13 mouse cellular contexts compared by ENCODE assay signal in the genomic region with DNA sequence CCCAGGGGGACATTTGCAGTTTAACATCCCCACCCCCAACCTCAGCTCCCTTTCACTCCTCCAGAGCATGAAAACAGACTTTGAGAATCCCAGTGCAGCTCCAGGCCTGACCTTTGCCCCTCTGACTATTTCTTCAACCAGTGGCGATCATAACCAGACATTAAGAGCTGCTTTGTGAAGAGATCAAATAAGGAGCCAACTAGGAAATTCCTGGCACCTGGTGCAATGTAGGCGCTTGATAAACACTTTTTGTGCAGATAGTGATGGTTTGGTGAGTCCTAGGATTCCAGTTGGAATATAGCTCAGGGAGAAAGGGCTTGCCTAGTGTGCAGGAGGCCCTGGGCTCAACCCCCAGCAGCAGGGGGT. TPM values are rescaled to one million over a fixed set of nuclear protein-coding genes. Genes with fewer than 3 reads are reported as not detected.
A peak's percentile ranks its signal among the peaks of the same experiment; 100 is the strongest.
DNase-seq lines count a peak whose midpoint lies in the region; ATAC-seq and TF ChIP-seq lines count a peak whose summit lies in the region.
"Had no signal": no experiment of that assay in that cellular context is flagged by ENCODE, and none has a peak within 500 bp of the region (broad histone marks: within the 10 kb centered on the region; RNA-seq: fewer than 3 reads in every experiment).

No protein-coding gene starts in this region.

- TF ChIP-seq EP300 in heart, postnatal 0 days (IDR thresholded peaks at IDR 0.05; ENCODE audit: low read depth) = no peak
- no peak for TF ChIP-seq EP300 in CH12.LX (IDR thresholded peaks at IDR 0.05; ENCODE audit: low read length)

- WGBS in heart, postnatal 0 days = 44% methylated on average over 2 of the region's 2 CpGs
- 46% methylated on average over 2 of the region's 2 CpGs for WGBS in heart, embryonic 11.5 days (ENCODE audit: insufficient replicate concordance)

- H3K79me2 ChIP-seq in CH12.LX (replicated peaks; ENCODE audit: control insufficient read depth, extremely low read depth, insufficient read depth, poor library complexity, severe bottlenecking) = no peaks in the 10 kb centered on the region

- H3K27ac ChIP-seq in heart, postnatal 0 days (ENCODE audit: low read depth) = peak overlapping the region; percentile 49
- no peak overlapping the region for H3K27ac ChIP-seq in heart, embryonic 11.5 days (ENCODE audit: low read depth, low read length)
- no peak overlapping the region for H3K27ac ChIP-seq in CH12.LX (ENCODE audit: insufficient read depth, low read depth)

- no peaks in the 10 kb centered on the region for H3K27me3 ChIP-seq in heart, postnatal 0 days (ENCODE audit: control insufficient read depth, insufficient read depth, low read length)
- H3K27me3 ChIP-seq in heart, embryonic 11.5 days (ENCODE audit: control insufficient read depth, insufficient read depth, low read length) = no peaks in the 10 kb centered on the region
- no peaks in the 10 kb centered on the region for H3K27me3 ChIP-seq in CH12.LX (replicated peaks)

- ATAC-seq in heart, postnatal 0 days (ENCODE audit: insufficient read depth, low read depth) = no peak
- ATAC-seq in heart, embryonic 11.5 days (replicated peaks; ENCODE audit: insufficient number of reproducible peaks, low FRiP score, low TSS enrichment) = no peak
- ATAC-seq in megakaryocyte progenitor cell, adult 5-6 weeks (replicated peaks; ENCODE audit: poor library complexity) = no peak
- no peak for ATAC-seq in cerebellum, adult (ENCODE audit: insufficient number of reproducible peaks, low FRiP score, low TSS enrichment)
- ATAC-seq: inflammation-experienced regulatory T-cells, adult 6 months had no signal

- H3K9me3 ChIP-seq in heart, postnatal 0 days (replicated peaks; ENCODE audit: control insufficient read depth, low read length) = no peaks in the 10 kb centered on the region
- no peaks in the 10 kb centered on the region for H3K9me3 ChIP-seq in heart, embryonic 11.5 days (replicated peaks; ENCODE audit: control insufficient read depth, low read length)
- no peaks in the 10 kb centered on the region for H3K9me3 ChIP-seq in CH12.LX (replicated peaks; ENCODE audit: low read length)

- H3K4me2 ChIP-seq in heart, postnatal 0 days (ENCODE audit: low read depth, low read length) = no peak overlapping the region
- H3K4me2 ChIP-seq in heart, embryonic 11.5 days = no peak overlapping the region
- no peak overlapping the region for H3K4me2 ChIP-seq in CH12.LX (ENCODE audit: insufficient read depth, low read depth, poor library complexity, severe bottlenecking)

- TF ChIP-seq POLR2A in CH12.LX (IDR thresholded peaks at IDR 0.05; ENCODE audit: low read depth, low read length) = no peak

- TF ChIP-seq RAD21 in CH12.LX (IDR thresholded peaks at IDR 0.05; ENCODE audit: low read depth, low read length) = no peak

- TF ChIP-seq CTCF in heart, postnatal 0 days (IDR thresholded peaks at IDR 0.05; ENCODE audit: low read depth) = no peak
- TF ChIP-seq CTCF in CH12.LX (conservative IDR thresholded peaks at IDR 0.05 in 1 of 2, IDR thresholded peaks at IDR 0.05 in 1 of 2; ENCODE audit: low read depth in 2 of 2, low read length in 2 of 2) = no peak

- H3K4me3 ChIP-seq in heart, postnatal 0 days (ENCODE audit: low read depth, low read length) = no peak overlapping the region
- H3K4me3 ChIP-seq in heart, embryonic 11.5 days (ENCODE audit: low read depth, low read length) = no peak overlapping the region
- no peak overlapping the region for H3K4me3 ChIP-seq in CH12.LX (replicated peaks in 1 of 3; ENCODE audit: low read depth in 2 of 3, low read length in 2 of 3, poor library complexity in 1 of 3)
- H3K4me3 ChIP-seq: myocyte had no signal

- peaks cover 21% of the 10 kb centered on the region for H3K4me1 ChIP-seq in heart, postnatal 0 days (ENCODE audit: control insufficient read depth, insufficient read depth)
- H3K4me1 ChIP-seq in heart, embryonic 11.5 days (ENCODE audit: control insufficient read depth, insufficient read depth, low read length) = peaks cover 27% of the 10 kb centered on the region
- peaks cover 8 to 33% of the 10 kb centered on the region in 2 experiments for H3K4me1 ChIP-seq in CH12.LX (ENCODE audit: control insufficient read depth in 1 of 2, insufficient read depth in 2 of 2)

- no peak overlapping the region for H3K9ac ChIP-seq in heart, postnatal 0 days (replicated peaks; ENCODE audit: low read depth, low read length)
- no peak overlapping the region for H3K9ac ChIP-seq in heart, embryonic 11.5 days (ENCODE audit: low read depth, low read length)
- no peak overlapping the region for H3K9ac ChIP-seq in CH12.LX (ENCODE audit: insufficient read depth, low read depth)

- intact Hi-C loops in left cerebral cortex, postnatal 36 days (cut with DNase I) = no loop called here

- dilution Hi-C loops in CH12.LX (cut with MboI; ENCODE audit: extremely low pct_ligation_motif_present, extremely low pct_unique_long_range_greater_than_20kb, low sequenced_read_pairs) = no loop called here

- no peak for DNase-seq in heart, postnatal 0 days (ENCODE audit: low spot score)
- no peak for DNase-seq in CH12.LX (ENCODE audit: extremely low read depth)
- DNase-seq in embryo, embryonic 10.5 days (ENCODE audit: low spot score) = peak; percentile 86
- DNase-seq in kidney, postnatal 36 days = peak; percentile 47 to 54
- no peak for DNase-seq in left cerebral cortex, postnatal 36 days (ENCODE audit: low spot score in 2 of 2)
- DNase-seq: adrenal gland, adult 8-10 months; cerebellum, postnatal 10 days had no signal

- in situ Hi-C loops in CH12.LX (cut with MboI; ENCODE audit: low pct_ligation_motif_present, low pct_unique_long_range_greater_than_20kb, low sequenced_read_pairs) = no loop called here

- no peaks in the 10 kb centered on the region for H3K36me3 ChIP-seq in heart, postnatal 0 days (replicated peaks; ENCODE audit: control insufficient read depth, insufficient read depth, low read length)
- H3K36me3 ChIP-seq in heart, embryonic 11.5 days (ENCODE audit: control insufficient read depth, insufficient read depth, low read length) = no peaks in the 10 kb centered on the region
- no peaks in the 10 kb centered on the region for H3K36me3 ChIP-seq in CH12.LX (replicated peaks in 1 of 2; ENCODE audit: control insufficient read depth in 1 of 2, insufficient read depth in 1 of 2, low read length in 1 of 2)
- H3K36me3 ChIP-seq: G1E had no signal

TF ChIP-seq in CH12.LX, 34 proteins besides CTCF, POLR2A, EP300 and RAD21:
- no peak for TF ChIP-seq ELF1 (IDR thresholded peaks at IDR 0.05; ENCODE audit: low read depth, low read length)
- TF ChIP-seq ZNF384 (IDR thresholded peaks at IDR 0.05; ENCODE audit: low read depth, low read length) = 0 out of 2 replicates have a peak, but pooled peaks have one; percentile 2
TF ChIP-seq in CH12.LX: peak in this region for 1.

RNA-seq across cellular contexts. Expression of gene Parp16, which starts 3.8 kb away (rescaled TPM):
- total RNA-seq in heart, postnatal 0 days (2014; rRNA removed; ENCODE audit: low replicate concordance) = 1.8 and 7.7 TPM in 2 replicates
- 5.7 and 5.8 TPM in 2 replicates for polyA plus RNA-seq in heart, postnatal 0 days (2015; fragmentation: Nextera tagmentation; extraction: Ambion mirVana)
- polyA plus RNA-seq in heart, embryonic 11.5 days (2014; fragmentation: Nextera tagmentation; extraction: Ambion mirVana) = 4.6 and 5.0 TPM in 2 replicates
- 1.3 and 1.7 TPM in 2 replicates for total RNA-seq in CH12.LX (2012; rRNA removed)
- total RNA-seq in CH12.LX (2014; rRNA removed) = 0.44 and 0.46 TPM in 2 replicates
- polyA plus RNA-seq in CH12.LX (2012; ENCODE audit: insufficient read length, low read depth) = 0.81 and 0.94 TPM in 2 replicates
- total RNA-seq in megakaryocyte progenitor cell, adult 5-6 weeks (2015) = 3.2 and 3.3 TPM in 2 replicates
- total RNA-seq in megakaryocyte progenitor cell, adult 5-6 weeks (2017) = 2.8 and 3.1 TPM in 2 replicates
- 1 to 10 TPM; 2.5 to 4.2 TPM for total RNA-seq in left cerebral cortex, postnatal 36 days (2021)

RNA-seq across cellular contexts. Expression of gene Igdcc3, which starts 50.4 kb away (rescaled TPM):
- not detected in 2 replicates for total RNA-seq in heart, postnatal 0 days (2014; rRNA removed; ENCODE audit: low replicate concordance)
- polyA plus RNA-seq in heart, postnatal 0 days (2015; fragmentation: Nextera tagmentation; extraction: Ambion mirVana) = 0.11 and 0.15 TPM in 2 replicates
- 6.3 and 6.8 TPM in 2 replicates for polyA plus RNA-seq in heart, embryonic 11.5 days (2014; fragmentation: Nextera tagmentation; extraction: Ambion mirVana)
- total RNA-seq in CH12.LX (2012; rRNA removed) (0.21 TPM in 1 of 2 replicates, not detected in the other), CH12.LX (2014; rRNA removed) (not detected in 2 replicates)
- 0.20 and 0.26 TPM in 2 replicates for polyA plus RNA-seq in CH12.LX (2012; ENCODE audit: insufficient read length, low read depth)
- not detected in 2 replicates for total RNA-seq in megakaryocyte progenitor cell, adult 5-6 weeks (2015)
- total RNA-seq in megakaryocyte progenitor cell, adult 5-6 weeks (2017) = not detected in 2 replicates
- total RNA-seq in left cerebral cortex, postnatal 36 days (2021) = 1 to 10 TPM; 2.0 to 2.3 TPM
- polyA plus RNA-seq: G1E; inflammation-experienced regulatory T-cells, adult 6 months; myocyte had no signal

Comparison
In these comparisons a context has a peak if more than half of its experiments do, and no peak if none do; other contexts are left out.
1. DNase-seq: peak in embryo, embryonic 10.5 days (single experiment) and kidney, postnatal 36 days (2 of 2); none in heart, postnatal 0 days (single experiment), CH12.LX (single experiment) and left cerebral cortex, postnatal 36 days (0 of 2).